Comparison of ENCODE assay signal across 22 mouse cellular contexts in genomic region chr2:135998886-135999285, GRCm38 (mm10). TPM values are rescaled to one million over a fixed set of nuclear protein-coding genes. Genes with fewer than 3 reads are reported as not detected.
"Had no signal": no experiment of that assay in that cellular context is flagged by ENCODE, and none has a peak within 500 bp of the region (broad histone marks: within the 10 kb centered on the region; RNA-seq: fewer than 3 reads in every experiment).

No protein-coding gene starts in this region.

- H3K36me3 ChIP-seq: liver, embryonic 13.5 days; neural tube, embryonic 12.5 days had no signal

- H3K27me3 ChIP-seq: liver, embryonic 13.5 days; neural tube, embryonic 12.5 days had no signal

- H3K27ac ChIP-seq: kidney, postnatal 0 days; left cerebral cortex, adult 2 months; liver, embryonic 13.5 days; neural tube, embryonic 12.5 days; stomach, postnatal 0 days had no signal

- H3K4me3 ChIP-seq: left cerebral cortex, adult 2 months; liver, embryonic 13.5 days; neural tube, embryonic 12.5 days had no signal

- H3K9ac ChIP-seq: liver, embryonic 13.5 days; neural tube, embryonic 12.5 days had no signal

- DNase-seq: kidney, postnatal 36 days; layer of hippocampus, postnatal 36 days; liver, embryonic 13.5 days; lung, adult 2 months; lung, postnatal 14 days; lung, postnatal 4 days; midbrain, embryonic 14.5 days; right cerebral cortex, adult 18-20 months; right cerebral cortex, postnatal 14 days; right cerebral cortex, postnatal 4 days; thymus, adult 2 months; thymus, postnatal 14 days; thymus, postnatal 4 days had no signal

- H3K4me2 ChIP-seq: liver, embryonic 13.5 days; midbrain, embryonic 11.5 days; neural tube, embryonic 12.5 days had no signal

- H3K4me1 ChIP-seq: liver, embryonic 13.5 days had no signal

- H3K9me3 ChIP-seq: liver, embryonic 13.5 days; neural tube, embryonic 12.5 days had no signal

RNA-seq across cellular contexts. Expression of gene Lamp5, which starts 53.2 kb away (rescaled TPM):
- total RNA-seq: liver, adult 2 months; megakaryocyte progenitor cell, adult 5-6 weeks; megakaryocyte-erythroid progenitor cell, adult 5-6 weeks had no signal
- polyA plus RNA-seq: liver, adult 2 months; lung, adult 2 months; stomach, embryonic 14.5 days; thymus, adult 2 months had no signal
